Mouse (Mus musculus) limb, embryonic 15.5 days (tissue): ENCODE data around the gene Csf3. TPM values are rescaled to one million over a fixed set of nuclear protein-coding genes. Genes with fewer than 3 reads are reported as not detected.
A peak's percentile ranks its signal among the peaks of the same experiment; 100 is the strongest.

Experiments
- ATAC-seq: fragments of 200-750 bp; cut with Nextera tagmentation; 2 replicates; pipeline ENCODE4 v1.8.0; 2017; ENCODE audit warnings: low read depth, moderate TSS enrichment; ENCODE audit not compliant: insufficient number of reproducible peaks, low FRiP score, low TSS enrichment
- H3K27ac ChIP-seq: fragments of 300-500 bp; sonication (generic); 2 replicates; pipeline ENCODE4 v1.5.1; 2015; ENCODE audit warnings: moderate library complexity, mild to moderate bottlenecking, inconsistent platforms
- H3K27me3 ChIP-seq: fragments of 300-500 bp; sonication (generic); 2 replicates; pipeline ENCODE4 v1.6.1; 2015; ENCODE audit warnings: inconsistent platforms
- H3K36me3 ChIP-seq: fragments of 300-500 bp; sonication (generic); 2 replicates; pipeline ENCODE4 v1.6.1; 2015; ENCODE audit warnings: inconsistent platforms
- H3K4me1 ChIP-seq: fragments of 300-500 bp; sonication (generic); 2 replicates; pipeline ENCODE4 v1.6.1; 2015; ENCODE audit warnings: inconsistent platforms
- H3K4me2 ChIP-seq: fragments of 300-500 bp; sonication (generic); 2 replicates; pipeline ENCODE4 v1.6.1; 2015; ENCODE audit warnings: mild to moderate bottlenecking, inconsistent platforms
- H3K4me3 ChIP-seq: fragments of 300-500 bp; sonication (generic); 2 replicates; pipeline ENCODE4 v1.5.1; 2015; ENCODE audit warnings: mild to moderate bottlenecking, inconsistent platforms
- H3K9ac ChIP-seq: fragments of 300-500 bp; sonication (generic); 2 replicates; pipeline ENCODE4 v1.6.1; 2015; ENCODE audit warnings: inconsistent platforms
- H3K9me3 ChIP-seq: fragments of 300-500 bp; sonication (generic); 2 replicates; pipeline ENCODE4 v1.6.1; 2016; ENCODE audit warnings: inconsistent platforms
- WGBS: fragments of 180-500 bp; shearing (Covaris S2); methylation state at CpG from one replicate; pipeline ENCODE4 v1.1.7; 2015; 5-methylcytosine and 5-hydroxymethylcytosine counted together
- polyA plus RNA-seq: library from polyadenylated mRNA; unstranded; fragments of >200 nt; fragmentation: Nextera tagmentation; extraction: Ambion mirVana; gene quantifications from 2 replicates; pipeline ENCODE4 v1.2.1, GENCODE M21; 2015

The Csf3 gene
- polyA plus RNA-seq, 1 experiment from 2014 or later = 0.10 TPM

DNA sequence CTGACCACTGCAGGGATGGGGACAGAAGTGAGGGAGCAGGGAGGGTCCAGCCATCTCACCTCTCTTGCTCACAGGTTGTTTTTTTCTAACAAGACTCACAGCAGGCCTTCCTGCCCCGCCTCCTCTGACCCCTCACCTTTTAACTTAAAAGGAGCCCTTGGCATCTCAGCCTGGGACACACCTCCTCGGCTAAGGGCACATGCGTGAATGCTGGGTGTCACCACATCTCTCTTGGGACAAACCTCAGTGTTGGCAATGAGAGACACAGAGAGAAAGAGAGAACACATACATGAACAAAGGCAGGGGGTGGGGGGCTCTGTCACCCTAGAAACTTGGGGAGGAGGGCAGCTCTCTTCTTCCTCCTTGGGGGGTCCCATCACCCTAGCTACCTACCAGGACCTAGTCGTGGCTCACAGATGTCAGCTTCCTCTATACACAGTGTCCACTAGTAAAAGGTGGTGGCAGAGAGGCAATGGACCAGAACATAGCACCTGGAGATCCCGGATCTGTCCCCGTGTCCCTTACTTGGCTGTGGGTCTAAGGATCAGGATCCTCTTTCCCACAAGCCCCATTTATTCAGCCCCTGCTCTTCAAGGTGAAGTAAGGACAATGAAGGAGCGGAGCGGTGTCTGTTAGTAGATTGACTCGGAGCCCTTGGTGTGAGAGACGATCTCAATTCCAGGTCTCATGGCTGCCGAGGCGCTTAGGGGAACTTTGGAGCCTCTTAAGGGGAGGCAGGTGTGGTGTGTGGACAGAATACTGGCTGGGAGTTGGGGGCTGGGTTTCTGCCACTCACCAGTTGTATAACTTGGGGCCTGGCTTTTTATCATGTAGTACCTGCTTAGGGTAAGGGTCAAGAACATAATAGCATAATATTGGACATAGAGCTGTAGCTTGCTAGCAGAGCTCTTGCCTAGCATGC, 45.1 kb downstream of the Csf3 start:
- Histone ChIP-seq H3K27ac (peak overlapping the region; percentile 76), H3K4me3 (no peak overlapping the region), H3K4me1 (peaks cover 87% of the 10 kb centered on the region), H3K4me2 (no peak overlapping the region), H3K36me3 (no peaks in the 10 kb centered on the region), H3K27me3 (no peaks in the 10 kb centered on the region), H3K9ac (no peak overlapping the region), H3K9me3 (no peaks in the 10 kb centered on the region)
- 47% methylated on average over 12 of the region's 12 CpGs for WGBS
- ATAC-seq = no peak

GRCm38 (mm10) chr11:98746855-98747693, 46.0 kb downstream of the Csf3 start:
- peak; percentile 65; the same call in 1 of the 2 replicates for ATAC-seq
- H3K9me3 ChIP-seq = no peaks in the 10 kb centered on the region
- no peak overlapping the region for H3K9ac ChIP-seq
- H3K4me3 ChIP-seq = peak overlapping the region; percentile 25
- WGBS = 5% methylated on average over 19 of the region's 19 CpGs
- H3K27ac ChIP-seq = peak overlapping the region; percentile 76
- peak overlapping the region; percentile 44 for H3K4me2 ChIP-seq
- no peaks in the 10 kb centered on the region for H3K36me3 ChIP-seq
- H3K4me1 ChIP-seq = peaks cover 93% of the 10 kb centered on the region
- no peaks in the 10 kb centered on the region for H3K27me3 ChIP-seq

DNA sequence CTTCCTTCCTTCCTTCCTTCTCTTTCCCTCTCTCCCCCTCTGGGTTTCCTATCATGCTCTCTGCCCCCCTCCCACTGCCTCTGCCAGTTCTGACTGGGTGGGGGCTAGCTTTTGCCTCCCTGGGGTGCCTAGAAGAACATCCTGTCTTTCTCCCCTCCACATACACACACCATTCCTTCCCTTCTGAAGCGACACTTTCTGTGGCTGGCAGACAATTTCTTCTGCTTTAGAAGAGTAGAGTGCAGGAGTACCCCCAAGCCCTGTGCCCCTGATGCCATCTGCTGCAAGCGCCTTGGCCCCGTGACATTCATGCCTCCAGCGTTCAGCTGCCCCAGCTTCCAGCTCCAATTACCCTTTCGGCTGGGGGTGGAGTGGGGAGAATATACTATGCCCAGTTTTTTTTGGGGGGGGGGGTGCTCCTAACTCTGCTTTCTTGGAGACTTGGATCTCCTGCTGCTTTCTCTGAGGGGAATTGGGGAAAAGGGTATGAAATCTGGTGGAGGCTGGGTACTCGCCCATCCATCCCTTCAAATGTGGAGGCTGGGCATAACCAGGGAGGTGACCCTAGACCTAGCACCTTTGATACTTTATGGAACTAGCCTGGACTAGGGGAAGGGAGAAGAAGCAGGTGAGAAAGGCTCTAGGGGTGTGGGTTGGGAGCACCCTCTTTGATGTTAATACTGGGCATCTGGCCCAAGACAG, 46.9 kb downstream of the Csf3 start:
- no peak overlapping the region for H3K9ac ChIP-seq
- peak overlapping the region; percentile 31 for H3K4me2 ChIP-seq
- no peaks in the 10 kb centered on the region for H3K27me3 ChIP-seq
- peaks cover 98% of the 10 kb centered on the region for H3K4me1 ChIP-seq
- WGBS = 17% methylated on average over 6 of the region's 6 CpGs
- ATAC-seq = no peak
- H3K4me3 ChIP-seq = peak overlapping the region; percentile 13; the same call in 1 of the 2 replicates
- H3K27ac ChIP-seq = peak overlapping the region; percentile 78
- no peaks in the 10 kb centered on the region for H3K9me3 ChIP-seq
- H3K36me3 ChIP-seq = no peaks in the 10 kb centered on the region

GRCm38 (mm10) chr11:98748506-98749416, 47.7 kb downstream of the Csf3 start:
- no peak overlapping the region for H3K4me3 ChIP-seq

GRCm38 (mm10) chr11:98749716-98750115, 48.7 kb downstream of the Csf3 start:
- 30% methylated on average over 5 of the region's 5 CpGs for WGBS
- Histone ChIP-seq H3K4me1 (peaks cover 98% of the 10 kb centered on the region), H3K27me3 (no peaks in the 10 kb centered on the region), H3K36me3 (peaks cover 8% of the 10 kb centered on the region; the same call in 1 of the 2 replicates), H3K4me2 (no peak overlapping the region), H3K4me3 (no peak overlapping the region), H3K27ac (peak overlapping the region; percentile 86), H3K9ac (no peak overlapping the region), H3K9me3 (no peaks in the 10 kb centered on the region)
- no peak for ATAC-seq

More at GRCm38 (mm10) chr11:98748506-98749416, 47.7 kb downstream of the Csf3 start:
- peak overlapping the region; percentile 31 for H3K4me2 ChIP-seq
- H3K36me3 ChIP-seq = peaks cover 3% of the 10 kb centered on the region; the same call in 1 of the 2 replicates
- H3K27me3 ChIP-seq = no peaks in the 10 kb centered on the region
- H3K4me1 ChIP-seq = peaks cover 98% of the 10 kb centered on the region
- H3K9ac ChIP-seq = no peak overlapping the region
- 24% methylated on average over 15 of the region's 15 CpGs for whole genome bisulfite sequencing
- peak overlapping the region; percentile 86 for H3K27ac ChIP-seq
- ATAC-seq = no peak
- H3K9me3 ChIP-seq = no peaks in the 10 kb centered on the region

DNA sequence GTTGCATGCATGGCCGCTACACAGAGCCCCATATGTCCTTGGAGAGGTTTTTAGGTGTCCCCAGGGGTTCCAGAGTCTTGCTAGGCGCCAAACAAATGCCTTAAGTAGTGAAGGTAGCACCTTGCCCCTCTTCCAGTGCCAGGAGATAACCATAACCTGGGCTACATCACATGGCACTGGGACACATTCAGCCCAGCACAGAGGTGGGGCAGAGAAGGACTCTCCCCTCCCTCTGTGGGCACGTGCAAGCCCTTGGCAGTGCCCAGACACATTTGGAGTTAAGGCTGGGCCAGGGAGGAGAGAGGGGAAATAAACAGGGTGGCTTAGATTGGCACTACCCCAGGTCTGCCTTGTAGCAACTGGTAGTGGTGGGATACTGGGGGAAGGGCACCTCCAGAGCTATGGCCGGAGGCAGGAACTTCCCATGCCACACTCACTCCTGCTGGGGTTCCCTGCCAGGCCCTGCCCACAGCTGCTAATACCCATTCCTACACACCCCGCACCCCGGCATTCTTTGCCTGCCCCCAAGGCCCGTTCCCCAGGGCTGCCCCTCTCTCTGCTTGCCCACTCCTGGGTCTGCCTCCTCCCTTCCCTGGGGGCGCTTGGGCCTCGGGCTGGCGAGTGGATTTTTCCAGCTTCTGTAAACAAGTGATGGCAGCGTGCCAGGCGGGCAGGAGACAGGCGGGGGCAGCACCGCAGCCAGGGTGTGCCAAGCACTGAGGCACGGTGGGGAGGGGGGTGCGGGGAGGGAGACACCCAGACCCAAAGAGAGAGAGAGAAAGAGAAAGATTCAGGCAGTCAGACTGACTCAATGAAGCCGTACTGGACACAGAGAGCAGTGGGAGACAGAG, 49.5 kb downstream of the Csf3 start:
- Histone ChIP-seq H3K27me3 (no peaks in the 10 kb centered on the region), H3K9ac (0 out of 2 replicates have a peak overlapping the region, but pooled peaks have one; percentile 2), H3K4me3 (peak overlapping the region; percentile 9; the same call in 1 of the 2 replicates), H3K9me3 (no peaks in the 10 kb centered on the region), H3K4me1 (peaks cover 94% of the 10 kb centered on the region), H3K36me3 (peaks cover 8% of the 10 kb centered on the region; the same call in 1 of the 2 replicates), H3K4me2 (peak overlapping the region; percentile 39), H3K27ac (peak overlapping the region; percentile 86)
- ATAC-seq = peak; percentile 35
- 27% methylated on average over 17 of the region's 17 CpGs for WGBS

DNA sequence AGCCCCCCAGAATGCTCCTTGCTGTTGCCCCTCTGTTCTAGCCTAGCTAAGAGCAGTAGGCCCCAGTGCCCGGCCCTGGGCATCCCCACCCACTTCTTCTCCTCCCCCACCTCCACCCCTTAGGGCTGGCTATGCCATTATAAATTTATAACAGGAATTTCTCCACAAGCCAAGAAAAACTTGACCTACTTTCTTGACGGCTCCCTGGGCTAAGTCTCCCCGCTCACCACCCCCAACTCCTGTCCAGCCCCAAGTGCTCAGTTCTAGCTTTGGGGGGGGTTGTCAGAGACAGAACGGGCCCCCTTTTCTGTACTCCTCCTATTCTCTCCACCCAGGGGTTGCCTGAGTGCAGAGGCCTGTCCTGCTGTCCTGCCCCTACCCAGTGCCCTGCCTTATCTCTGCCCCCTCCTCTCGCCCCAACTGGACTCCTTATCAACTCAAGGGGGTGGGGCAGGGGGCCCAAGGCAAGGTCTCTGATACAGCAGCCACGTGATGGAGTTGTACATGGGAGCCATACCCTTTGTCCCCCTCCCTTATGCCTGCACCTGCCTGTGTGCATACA, 50.2 kb downstream of the Csf3 start:
- 27% methylated on average over 6 of the region's 6 CpGs for WGBS
- Histone ChIP-seq H3K4me2 (peak overlapping the region; percentile 39), H3K27me3 (no peaks in the 10 kb centered on the region), H3K4me3 (0 out of 2 replicates have a peak overlapping the region, but pooled peaks have one; percentile 9), H3K9ac (no peak overlapping the region), H3K27ac (peak overlapping the region; percentile 86), H3K36me3 (peaks cover 14% of the 10 kb centered on the region), H3K4me1 (peaks cover 87% of the 10 kb centered on the region), H3K9me3 (no peaks in the 10 kb centered on the region)
- peak; percentile 37 for ATAC-seq

DNA sequence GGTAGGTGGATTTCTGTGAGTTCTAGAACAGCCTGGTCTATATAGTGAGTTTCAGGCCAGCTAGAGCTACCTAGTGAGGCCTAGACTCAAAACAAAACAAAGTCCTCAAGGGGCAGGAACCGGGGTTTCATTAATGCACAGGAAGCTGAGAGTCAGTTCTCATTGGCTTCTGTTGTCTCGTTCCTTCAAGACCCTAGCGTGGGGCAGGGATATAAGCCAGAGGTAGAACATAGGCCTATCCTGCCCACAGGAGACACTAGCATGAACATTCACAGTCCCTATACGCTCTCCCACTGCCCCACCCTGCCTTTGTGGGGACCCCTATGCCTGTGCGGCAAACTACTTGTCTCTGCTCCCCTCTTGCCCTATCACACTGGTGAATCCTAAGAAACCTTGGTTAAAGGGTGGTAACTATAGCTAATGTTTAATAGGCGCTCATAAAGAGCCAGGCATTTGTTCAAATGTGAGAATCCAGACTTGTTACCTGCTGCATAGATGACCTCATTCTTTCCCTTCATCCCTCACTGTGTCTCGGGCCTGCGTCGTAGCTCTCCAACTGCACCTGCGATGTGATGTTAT, 51.6 kb downstream of the Csf3 start:
- Histone ChIP-seq H3K4me3 (no peak overlapping the region), H3K4me2 (no peak overlapping the region), H3K4me1 (peaks cover 74% of the 10 kb centered on the region), H3K27me3 (no peaks in the 10 kb centered on the region), H3K27ac (no peak overlapping the region), H3K9me3 (no peaks in the 10 kb centered on the region), H3K36me3 (peaks cover 26% of the 10 kb centered on the region), H3K9ac (no peak overlapping the region)
- no peak for ATAC-seq
- 79% methylated on average over 10 of the region's 10 CpGs for WGBS
